Mouse (Mus musculus) brain, embryonic 14.5 days (tissue): ENCODE data around the gene Coq5. TPM values are rescaled to one million over a fixed set of nuclear protein-coding genes. Genes with fewer than 3 reads are reported as not detected.
A peak's percentile ranks its signal among the peaks of the same experiment; 100 is the strongest.

ENCODE experiments used
- DNase-seq: peaks from one replicate; pipeline ENCODE4 v3.0.0-alpha.2; 2011; ENCODE audit warnings: low read depth
- CTCF ChIP-seq: fragments of 200-500 bp; IDR thresholded peaks from 2 replicates; pipeline ENCODE4 v1.5.1; 2012; ENCODE audit warnings: inconsistent platforms, mild to moderate bottlenecking, moderate library complexity, borderline replicate concordance; ENCODE audit not compliant: insufficient read depth, insufficient read length; ENCODE audit errors: extremely low read depth
- POLR2A ChIP-seq: fragments of 200-500 bp; IDR thresholded peaks from 2 replicates; pipeline ENCODE4 v1.6.1; 2012; ENCODE audit warnings: mild to moderate bottlenecking, inconsistent platforms, borderline replicate concordance; ENCODE audit not compliant: poor library complexity, insufficient read depth, insufficient read length, severe bottlenecking; ENCODE audit errors: extremely low read depth
- polyA plus RNA-seq: library from polyadenylated mRNA; depleted of rRNA; stranded (reverse); fragments of >200 nt; gene quantifications from 2 replicates; pipeline ENCODE4 v1.2.3, GENCODE M21; 2012; rRNA removed

Coq5 gene
- polyA plus RNA-seq, 1 experiment, result 20.5 TPM

GRCm38 (mm10) chr5:115326875-115327609 lies 47.6 kb downstream of the Coq5 start, which contains the start of gene Srsf9:
TSS of gene Srsf9 (plus strand) at chr5:115327177.
- peak; percentile 98 for DNase-seq
- TF ChIP-seq POLR2A (peak; percentile 69), CTCF (no peak)

DNA sequence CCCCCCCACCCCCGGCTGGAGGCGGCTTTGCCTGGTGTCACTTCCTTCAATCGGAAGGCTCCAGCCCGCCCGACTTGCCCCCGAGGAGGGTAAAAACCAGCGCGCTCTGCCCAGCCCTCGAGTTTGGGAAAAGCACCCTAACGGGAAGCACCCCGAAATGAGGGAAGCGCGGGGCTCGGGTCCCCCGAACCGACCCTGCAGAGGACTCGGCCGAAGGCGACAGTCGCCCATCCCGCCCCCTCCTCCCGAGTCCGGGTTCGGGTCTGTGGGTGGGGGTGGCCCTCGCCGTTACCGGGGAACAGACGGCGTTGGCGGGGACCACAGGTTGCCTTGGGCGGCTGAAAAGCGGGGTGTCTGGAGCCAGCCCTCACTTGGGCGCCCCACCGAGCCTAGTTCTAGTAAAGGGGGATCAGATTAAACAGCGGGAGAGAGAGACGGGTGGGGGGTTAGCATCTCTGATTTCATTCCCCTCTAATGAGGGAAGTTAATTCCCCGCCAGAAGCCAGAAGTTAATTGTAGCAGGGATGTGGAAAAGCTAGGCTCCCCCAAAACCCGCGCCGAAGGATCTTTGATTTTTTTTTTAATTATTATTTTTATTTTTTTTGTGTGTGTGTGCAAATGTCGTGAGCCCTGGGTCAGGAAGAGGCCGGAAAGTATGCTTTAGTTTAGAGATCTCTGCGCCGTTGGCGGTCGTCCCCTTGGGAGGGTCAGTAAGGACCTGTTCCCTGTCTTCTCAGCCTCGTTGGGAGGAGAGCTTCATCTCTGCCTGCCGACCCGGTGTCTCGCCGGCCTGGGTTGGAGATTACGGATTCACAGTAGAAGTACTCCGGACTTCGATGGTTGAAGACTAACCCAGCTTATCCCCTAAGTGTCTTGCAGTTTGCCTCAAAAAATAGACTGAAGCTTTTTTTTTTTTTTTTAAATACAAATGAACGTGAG lies 48.4 kb downstream of the Coq5 start:
- no peak for TF ChIP-seq CTCF
- no peak for TF ChIP-seq POLR2A
- DNase-seq, result peak; percentile 32

DNA sequence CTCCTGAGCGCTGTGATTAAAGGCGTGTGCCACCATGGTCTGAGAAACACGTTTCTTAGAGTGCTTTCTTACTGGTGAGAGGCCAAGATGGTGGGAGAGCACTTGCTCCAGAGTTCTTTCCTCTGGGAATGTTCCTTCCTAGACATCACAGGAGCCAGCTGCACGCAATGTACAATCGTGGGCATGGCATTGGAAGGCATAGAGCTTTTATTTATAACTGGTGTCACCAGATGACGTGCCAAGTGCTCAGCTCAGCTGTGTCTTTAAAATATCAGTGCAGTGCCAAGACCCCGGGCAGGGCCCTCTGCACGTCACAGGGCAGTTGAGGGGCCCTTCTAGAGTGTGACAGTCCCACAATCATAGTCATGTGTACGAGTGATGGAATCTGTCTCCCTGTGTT lies 51.5 kb downstream of the Coq5 start:
- no peak for TF ChIP-seq POLR2A
- DNase-seq, result no peak

- no peak for DNase-seq
- TF ChIP-seq CTCF (no peak), POLR2A (no peak)
These were observed 54.2 kb downstream of the Coq5 start for GRCm38 (mm10) chr5:115333626-115334025.

DNA sequence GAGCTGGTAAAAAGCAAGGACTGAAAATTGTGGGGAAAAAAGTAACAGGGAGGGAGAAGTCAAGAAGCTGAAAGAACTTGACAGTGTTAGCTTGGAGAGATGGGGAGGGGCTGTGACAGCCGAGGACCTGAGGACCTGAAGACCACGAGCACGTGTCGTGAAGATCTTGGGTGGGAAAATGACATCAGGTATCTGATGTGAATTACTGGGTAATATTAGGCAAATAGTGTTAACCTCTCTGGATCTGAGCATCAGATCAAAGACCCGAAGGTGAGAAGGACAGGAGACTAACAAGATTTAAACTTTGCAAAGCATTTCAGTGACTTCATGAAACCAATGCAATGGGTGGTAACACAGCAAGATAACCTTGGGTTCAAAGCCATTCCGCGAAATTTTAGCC lies 60.5 kb downstream of the Coq5 start:
- TF ChIP-seq CTCF, result no peak
- no peak for TF ChIP-seq POLR2A
- DNase-seq, result no peak

GRCm38 (mm10) chr5:115340577-115341313 lies 61.3 kb downstream of the Coq5 start, which contains the start of the genes Gatc and Triap1:
TSS of gene Gatc (minus strand) at chr5:115341178.
TSS of gene Triap1 (plus strand) at chr5:115341225.
- peak; percentile 96 for DNase-seq
- TF ChIP-seq CTCF, result 0 out of 2 replicates have a peak, but pooled peaks have one; percentile 8
- TF ChIP-seq POLR2A, result peak; percentile 38; the same call in 1 of the 2 replicates

DNA sequence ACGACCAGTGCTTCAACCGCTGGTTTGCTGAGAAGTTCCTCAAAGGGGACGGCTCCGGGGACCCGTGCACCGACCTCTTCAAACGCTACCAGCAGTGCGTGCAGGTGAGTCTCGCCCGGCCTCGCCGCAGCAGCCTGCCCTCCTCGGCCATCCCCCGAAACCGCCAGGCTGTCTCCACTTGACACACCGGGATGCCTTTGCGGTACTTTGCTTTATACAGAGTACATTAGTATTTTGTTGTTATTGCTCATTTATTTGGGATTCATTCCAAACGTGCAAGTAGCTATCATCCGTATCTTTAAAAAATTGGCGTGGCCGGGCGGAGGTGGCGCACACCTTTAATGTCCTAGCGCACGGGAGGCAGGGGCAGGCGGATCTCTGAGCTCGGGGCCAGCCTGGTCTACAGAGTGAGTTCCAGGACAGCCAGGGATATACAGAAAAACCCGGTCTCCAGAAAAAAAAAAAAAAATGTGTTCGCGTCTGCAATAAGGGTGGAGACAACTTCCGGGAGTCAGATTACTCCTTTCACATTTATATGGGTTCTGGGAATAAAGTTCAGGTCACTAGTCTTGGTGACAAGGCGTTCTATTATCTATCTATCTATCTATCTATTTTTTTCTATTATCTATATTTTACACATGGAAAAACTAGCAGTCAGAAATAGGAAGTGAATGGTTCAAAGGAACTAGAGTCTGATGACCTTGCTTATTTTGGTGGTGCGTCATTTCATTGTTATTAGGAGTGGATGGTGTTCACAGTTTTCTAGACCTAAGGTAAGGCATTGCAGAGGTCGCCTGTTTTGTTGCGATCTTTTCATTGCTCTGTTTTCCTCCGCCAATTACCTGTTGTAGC lies 62.1 kb downstream of the Coq5 start:
- no peak for TF ChIP-seq CTCF
- no peak for TF ChIP-seq POLR2A
- no peak for DNase-seq

Other genes starting within 250 kb of the Coq5 start
- not detected in 2 replicates for gene Gm10401, start 181.4 kb upstream of the Coq5 start, polyA plus RNA-seq
- gene Acads, start 160.3 kb upstream of the Coq5 start, polyA plus RNA-seq, result 25.1 and 27.0 TPM in 2 replicates
- gene Unc119b, start 144.7 kb upstream of the Coq5 start, polyA plus RNA-seq, result 49.7 and 55.0 TPM in 2 replicates
- gene Mlec, start 121.5 kb upstream of the Coq5 start, polyA plus RNA-seq, result 63.6 and 80.4 TPM in 2 replicates
- gene Cabp1, start 85.3 kb upstream of the Coq5 start, polyA plus RNA-seq, result 28.6 and 32.9 TPM in 2 replicates
- 57.0 and 82.5 TPM in 2 replicates for gene Pop5, start 43.8 kb upstream of the Coq5 start, polyA plus RNA-seq
- 200 and 220 TPM in 2 replicates for gene Rnf10, start 6.8 kb upstream of the Coq5 start, polyA plus RNA-seq
- 602 and 608 TPM in 2 replicates for gene Dynll1, start 21.3 kb downstream of the Coq5 start, polyA plus RNA-seq
- 91.9 and 105 TPM in 2 replicates for gene Srsf9, start 47.5 kb downstream of the Coq5 start, polyA plus RNA-seq
- gene Gatc, start 61.5 kb downstream of the Coq5 start, polyA plus RNA-seq, result 26.7 and 36.9 TPM in 2 replicates
- 25.6 and 30.3 TPM in 2 replicates for gene Triap1, start 61.6 kb downstream of the Coq5 start, polyA plus RNA-seq
- 1,091 and 1,648 TPM in 2 replicates for gene Cox6a1, start 69.3 kb downstream of the Coq5 start, polyA plus RNA-seq
- 232 and 238 TPM in 2 replicates for gene Msi1, start 149.9 kb downstream of the Coq5 start, polyA plus RNA-seq
- gene Pla2g1b, start 186.6 kb downstream of the Coq5 start, polyA plus RNA-seq, result not detected in 2 replicates
- 57.3 and 89.4 TPM in 2 replicates for gene Sirt4, start 205.1 kb downstream of the Coq5 start, polyA plus RNA-seq
- gene Pxn, start 227.0 kb downstream of the Coq5 start, polyA plus RNA-seq, result 46.9 and 49.7 TPM in 2 replicates